Mouse (Mus musculus) heart, embryonic 16.5 days (tissue): ENCODE measurements at regions not wholly inside any gene's neighbourhood (a gene's known extent, or its start where the extent isn't known, plus 50 kb on each side); places are given as distances from the start of the nearest gene placed in this dataset.

Experiments used
- ATAC-seq: fragments of 200-750 bp; cut with Nextera tagmentation; replicated peaks from 2 replicates; pipeline ENCODE4 v1.8.0; 2017; ENCODE audit warnings: moderate number of reproducible peaks; ENCODE audit not compliant: insufficient read depth, low FRiP score; ENCODE audit errors: extremely low read depth
- H3K27ac ChIP-seq: fragments of 300-500 bp; sonication (generic); 2 replicates; pipeline ENCODE4 v1.5.1; 2014; ENCODE audit warnings: mild to moderate bottlenecking, low read length, control low read depth, moderate library complexity
- H3K27me3 ChIP-seq: fragments of 300-500 bp; sonication (generic); 2 replicates; pipeline ENCODE4 v1.6.1; 2014; ENCODE audit warnings: low read length, mixed read lengths; ENCODE audit not compliant: control insufficient read depth, insufficient read depth
- H3K36me3 ChIP-seq: fragments of 300-500 bp; sonication (generic); 2 replicates; pipeline ENCODE4 v1.6.1; 2014; ENCODE audit not compliant: control insufficient read depth, insufficient read depth
- H3K4me1 ChIP-seq: fragments of 300-500 bp; sonication (generic); 2 replicates; pipeline ENCODE4 v1.6.1; 2014; ENCODE audit warnings: low read length, mixed read lengths; ENCODE audit not compliant: control insufficient read depth, insufficient read depth
- H3K4me2 ChIP-seq: fragments of 300-500 bp; sonication (generic); 2 replicates; pipeline ENCODE4 v1.6.1; 2014; ENCODE audit warnings: low read depth, mild to moderate bottlenecking, control low read depth, low read length
- H3K4me3 ChIP-seq: fragments of 300-500 bp; sonication (generic); 2 replicates; pipeline ENCODE4 v1.5.1; 2014; ENCODE audit warnings: mild to moderate bottlenecking, control low read depth, low read length
- H3K9ac ChIP-seq: fragments of 300-500 bp; sonication (generic); 2 replicates; pipeline ENCODE4 v1.6.1; 2014; ENCODE audit warnings: low read length, control low read depth
- H3K9me3 ChIP-seq: fragments of 300-500 bp; sonication (generic); replicated peaks from 2 replicates; pipeline ENCODE4 v1.6.1; 2016; ENCODE audit warnings: low read length; ENCODE audit not compliant: control insufficient read depth
- WGBS: fragments of 180-500 bp; shearing (Covaris S2); extraction: QIAGEN DNeasy Blood & Tissue Kit; methylation state at CpG from one replicate; pipeline ENCODE4 v1.1.7; 2014; 5-methylcytosine and 5-hydroxymethylcytosine counted together

DNA sequence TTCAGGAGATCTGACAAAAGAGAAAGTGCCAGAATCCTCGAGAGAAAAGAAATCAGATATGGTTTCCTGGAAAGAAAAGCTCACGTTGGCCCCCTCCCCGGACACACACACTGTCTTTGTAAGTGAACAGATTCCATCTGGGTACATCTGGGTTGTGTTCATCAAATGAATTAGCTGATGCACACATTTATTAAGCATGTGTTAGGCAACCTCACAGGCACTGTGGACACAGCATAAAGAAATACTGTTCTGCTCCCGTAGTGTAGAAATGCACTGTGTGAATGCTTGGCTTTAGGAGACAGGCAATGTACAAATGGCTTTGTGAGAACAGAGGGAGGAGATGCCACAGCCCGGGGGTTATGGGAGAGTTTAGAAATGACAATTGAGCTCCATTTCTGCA is 402.3 kb downstream of the Ttll7 start:
- H3K27me3 ChIP-seq, result no peaks in the 10 kb centered on the region
- no peaks in the 10 kb centered on the region for H3K36me3 ChIP-seq
- H3K9ac ChIP-seq, result no peak overlapping the region
- no peaks in the 10 kb centered on the region for H3K4me1 ChIP-seq
- H3K27ac ChIP-seq, result no peak overlapping the region
- no peak for ATAC-seq
- no peaks in the 10 kb centered on the region for H3K9me3 ChIP-seq
- H3K4me3 ChIP-seq, result no peak overlapping the region
- no peak overlapping the region for H3K4me2 ChIP-seq
- 70% methylated on average over 5 of the region's 5 CpGs for WGBS

DNA sequence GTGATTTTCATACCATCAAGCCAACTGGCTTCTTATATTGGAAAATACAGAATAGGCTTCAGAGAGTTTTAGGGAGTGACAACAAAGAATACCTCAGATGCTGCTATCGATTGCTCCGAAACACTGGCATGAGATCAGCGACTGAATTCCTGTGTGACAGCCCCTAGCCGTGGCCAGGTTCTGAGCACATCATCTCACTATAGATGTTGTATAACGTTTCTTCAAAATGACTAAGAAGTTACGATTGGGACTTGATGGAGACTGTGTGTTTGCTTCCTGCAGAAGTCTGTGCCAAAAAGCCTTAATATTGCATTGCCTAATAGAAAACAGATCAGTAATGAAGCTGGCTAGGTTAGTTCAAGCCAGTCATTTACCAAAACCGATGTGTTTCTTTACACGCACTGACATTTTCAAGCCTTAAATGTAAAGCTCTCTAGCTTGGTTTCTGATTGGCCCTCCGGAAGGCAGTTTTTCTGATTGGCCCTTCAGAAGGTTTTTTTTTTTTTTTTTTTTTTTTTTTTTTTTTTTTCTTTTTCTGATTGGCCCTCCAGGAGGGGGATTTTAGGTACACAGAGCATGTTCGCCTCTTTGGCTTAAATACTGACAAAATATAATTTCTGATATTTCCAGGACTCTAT is 408.9 kb downstream of the Ttll7 start:
- no peak overlapping the region for H3K27ac ChIP-seq
- 68% methylated on average over 10 of the region's 10 CpGs for WGBS
- no peak overlapping the region for H3K9ac ChIP-seq
- H3K36me3 ChIP-seq, result no peaks in the 10 kb centered on the region
- H3K4me1 ChIP-seq, result no peaks in the 10 kb centered on the region
- H3K4me2 ChIP-seq, result no peak overlapping the region
- no peaks in the 10 kb centered on the region for H3K27me3 ChIP-seq
- ATAC-seq, result no peak
- no peak overlapping the region for H3K4me3 ChIP-seq
- no peaks in the 10 kb centered on the region for H3K9me3 ChIP-seq

DNA sequence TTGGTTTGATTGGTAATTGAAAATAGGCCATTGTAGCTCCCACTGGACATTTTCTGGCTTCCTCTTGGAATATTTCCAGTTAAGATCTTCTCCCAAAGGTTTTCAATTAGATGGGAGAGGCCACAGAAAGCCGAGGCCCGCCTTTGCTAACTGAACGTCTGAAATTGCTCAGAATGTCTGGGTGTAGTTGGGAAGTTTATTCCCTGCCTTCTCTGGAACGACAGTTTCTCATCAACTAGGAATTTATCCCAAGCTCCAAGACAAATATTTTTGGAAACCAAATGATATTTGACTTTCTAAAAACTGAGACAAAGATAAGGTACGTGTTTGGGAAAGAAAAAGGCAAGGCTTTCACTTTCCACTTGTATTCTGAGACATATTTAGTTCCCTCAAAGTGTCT is 414.4 kb downstream of the Ttll7 start:
- Histone ChIP-seq H3K27ac (peak overlapping the region; percentile 54), H3K4me2 (no peak overlapping the region), H3K9me3 (no peaks in the 10 kb centered on the region), H3K4me3 (no peak overlapping the region), H3K36me3 (no peaks in the 10 kb centered on the region), H3K9ac (no peak overlapping the region), H3K4me1 (peaks cover 2% of the 10 kb centered on the region; the same call in 1 of the 2 replicates), H3K27me3 (no peaks in the 10 kb centered on the region)
- ATAC-seq, result no peak
- WGBS, result 46% methylated on average over 5 of the region's 5 CpGs

DNA sequence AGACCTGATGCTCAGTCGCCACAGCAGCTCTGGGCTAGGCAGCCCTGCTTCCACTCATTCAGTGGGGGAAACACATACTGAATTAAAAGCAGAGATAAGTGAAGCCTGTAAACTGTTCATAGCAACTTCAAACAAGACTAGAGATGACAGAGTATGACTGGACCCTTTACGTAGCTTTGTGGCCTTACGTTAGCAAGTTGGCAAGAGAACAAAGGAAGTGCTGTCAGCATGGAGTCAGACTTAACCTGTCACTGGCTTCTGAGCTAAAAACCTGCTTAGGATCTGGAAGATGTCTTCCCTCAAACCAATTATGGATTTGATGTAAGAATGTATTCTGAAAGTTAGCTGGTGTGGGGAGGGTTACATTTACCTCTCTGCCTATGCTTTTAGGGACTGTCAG is 421.3 kb downstream of the Ttll7 start:
- no peak for ATAC-seq
- 34% methylated on average over 3 of the region's 3 CpGs for WGBS
- Histone ChIP-seq H3K4me2 (no peak overlapping the region), H3K27ac (no peak overlapping the region), H3K9me3 (no peaks in the 10 kb centered on the region), H3K4me1 (peaks cover 4% of the 10 kb centered on the region), H3K36me3 (no peaks in the 10 kb centered on the region), H3K9ac (no peak overlapping the region), H3K4me3 (no peak overlapping the region), H3K27me3 (no peaks in the 10 kb centered on the region)

DNA sequence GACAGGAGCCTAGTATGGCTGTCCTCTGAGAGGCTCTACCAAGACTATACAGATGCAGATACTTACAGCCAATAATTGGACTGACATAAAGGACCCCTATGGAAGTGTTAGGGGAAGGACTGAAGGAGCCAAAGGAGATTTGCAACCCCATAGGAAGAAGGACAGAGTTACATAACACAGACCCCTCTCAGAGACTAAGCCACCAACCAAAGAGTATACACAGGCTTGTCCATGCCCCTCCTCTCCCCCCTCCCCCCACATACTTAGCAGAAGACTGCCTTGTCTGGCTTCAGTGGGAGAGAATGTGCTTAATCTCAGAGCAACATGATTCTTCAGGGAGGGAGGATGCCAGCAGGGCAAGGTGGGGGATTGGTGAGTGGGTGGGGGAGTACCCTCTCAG is 426.4 kb downstream of the Ttll7 start:
- Histone ChIP-seq H3K4me1 (peaks cover 3% of the 10 kb centered on the region), H3K9me3 (no peaks in the 10 kb centered on the region), H3K27ac (no peak overlapping the region), H3K9ac (no peak overlapping the region), H3K4me3 (no peak overlapping the region), H3K4me2 (no peak overlapping the region), H3K36me3 (no peaks in the 10 kb centered on the region), H3K27me3 (no peaks in the 10 kb centered on the region)
- no peak for ATAC-seq

DNA sequence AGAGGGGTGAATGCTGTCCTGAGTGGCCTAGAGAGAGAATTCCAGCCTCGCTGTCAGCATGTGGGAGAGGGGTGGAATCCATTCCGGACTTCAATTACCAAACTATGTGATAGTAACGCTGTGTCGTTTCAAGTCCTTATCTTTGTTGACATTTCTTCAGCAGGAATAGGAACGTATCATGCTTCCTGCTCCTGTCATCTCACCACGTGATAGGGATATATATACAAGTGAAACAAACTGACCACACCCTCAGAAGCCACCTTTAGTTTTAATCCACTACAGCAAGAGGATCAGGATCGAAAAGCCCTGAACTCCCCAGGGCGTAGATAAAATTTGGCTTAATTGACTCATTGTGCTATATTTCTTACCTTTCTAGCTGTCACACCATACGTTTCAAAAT is 431.6 kb downstream of the Ttll7 start:
- H3K4me2 ChIP-seq, result no peak overlapping the region; the same call in 1 of the 2 replicates
- H3K4me1 ChIP-seq, result peaks cover 17% of the 10 kb centered on the region
- H3K27me3 ChIP-seq, result no peaks in the 10 kb centered on the region
- WGBS, result 38% methylated on average over 9 of the region's 9 CpGs
- no peaks in the 10 kb centered on the region for H3K9me3 ChIP-seq
- ATAC-seq, result no peak
- H3K9ac ChIP-seq, result no peak overlapping the region
- no peak overlapping the region for H3K4me3 ChIP-seq
- no peak overlapping the region for H3K27ac ChIP-seq
- no peaks in the 10 kb centered on the region for H3K36me3 ChIP-seq

DNA sequence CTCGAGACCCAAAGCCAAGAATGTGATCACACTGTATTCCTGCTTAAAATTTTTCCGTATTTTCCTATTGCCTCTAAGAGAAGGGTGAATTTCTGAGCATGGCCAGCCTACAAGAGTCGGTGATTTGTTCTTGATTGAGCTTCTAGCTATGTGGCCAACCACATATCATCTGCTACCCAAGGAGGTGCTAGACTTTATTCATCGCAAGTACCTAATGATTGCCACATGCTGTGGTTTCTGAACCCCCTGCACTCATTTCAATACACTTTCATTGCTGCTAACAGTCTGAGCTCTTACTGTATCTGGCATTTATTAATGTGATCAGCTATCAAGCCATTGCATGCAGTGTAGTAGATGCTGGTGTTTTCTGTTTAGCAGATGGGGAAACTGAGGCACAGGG is 432.2 kb downstream of the Ttll7 start:
- no peak for ATAC-seq
- Histone ChIP-seq H3K4me2 (no peak overlapping the region), H3K4me1 (peaks cover 17% of the 10 kb centered on the region), H3K4me3 (no peak overlapping the region), H3K27me3 (no peaks in the 10 kb centered on the region), H3K9ac (no peak overlapping the region), H3K36me3 (no peaks in the 10 kb centered on the region), H3K27ac (no peak overlapping the region), H3K9me3 (no peaks in the 10 kb centered on the region)
- WGBS, result 85% methylated on average over 4 of the region's 4 CpGs

DNA sequence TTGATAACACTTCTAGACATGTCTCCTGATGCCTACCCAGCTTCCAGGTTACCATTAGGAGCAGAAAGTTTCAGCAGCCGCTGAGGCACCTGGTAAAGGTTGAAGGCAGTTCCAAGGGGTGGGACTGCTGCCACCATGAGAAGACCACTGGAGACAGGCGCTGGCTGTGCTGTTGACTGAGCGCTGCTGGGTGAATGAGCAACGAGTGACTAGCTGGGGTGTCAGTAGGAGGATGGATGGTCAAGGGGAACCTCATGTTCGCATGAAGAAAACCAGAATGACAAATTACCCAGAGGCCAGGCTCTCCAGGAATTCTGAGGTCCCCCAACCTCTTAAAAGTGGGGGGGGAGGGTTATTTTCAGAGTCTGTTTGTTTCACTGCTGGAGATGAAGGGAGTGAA is 433.3 kb downstream of the Ttll7 start:
- no peaks in the 10 kb centered on the region for H3K9me3 ChIP-seq
- peaks cover 17% of the 10 kb centered on the region for H3K4me1 ChIP-seq
- H3K9ac ChIP-seq, result no peak overlapping the region
- WGBS, result 70% methylated on average over 5 of the region's 5 CpGs
- no peaks in the 10 kb centered on the region for H3K36me3 ChIP-seq
- no peak overlapping the region for H3K4me3 ChIP-seq
- ATAC-seq, result no peak
- no peak overlapping the region for H3K4me2 ChIP-seq
- H3K27ac ChIP-seq, result no peak overlapping the region
- no peaks in the 10 kb centered on the region for H3K27me3 ChIP-seq

DNA sequence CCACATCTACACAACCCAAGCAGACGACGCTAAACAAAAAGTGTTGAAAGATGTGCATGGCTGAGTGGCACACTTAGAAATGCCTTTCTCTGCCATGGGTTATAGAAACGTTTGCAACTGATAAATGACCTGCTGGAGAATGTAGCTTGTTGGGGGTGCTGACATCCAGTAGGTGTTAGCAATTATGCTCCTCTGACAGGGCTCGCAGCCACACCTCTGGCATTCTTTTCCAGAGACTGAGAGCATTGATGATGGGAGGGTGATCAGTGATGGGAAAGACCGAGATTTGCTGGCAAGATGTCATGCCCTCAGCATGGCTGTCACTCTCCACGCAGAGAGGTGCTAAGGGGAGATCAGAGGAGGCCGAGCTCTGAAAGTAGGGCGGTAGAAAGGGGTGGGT is 435.3 kb downstream of the Ttll7 start:
- Histone ChIP-seq H3K4me1 (peaks cover 17% of the 10 kb centered on the region), H3K36me3 (no peaks in the 10 kb centered on the region), H3K27ac (no peak overlapping the region), H3K4me2 (peak overlapping the region; percentile 42), H3K4me3 (no peak overlapping the region), H3K9ac (no peak overlapping the region), H3K9me3 (no peaks in the 10 kb centered on the region), H3K27me3 (no peaks in the 10 kb centered on the region)
- peak; percentile 91 for ATAC-seq
- WGBS, result 28% methylated on average over 8 of the region's 8 CpGs
